Mouse (Mus musculus) forebrain, embryonic 15.5 days (tissue): Measurements from ENCODE around the gene Col24a1. TPM values are rescaled to one million over a fixed set of nuclear protein-coding genes. Genes with fewer than 3 reads are reported as not detected.
A peak's percentile ranks its signal among the peaks of the same experiment; 100 is the strongest.

Experiments used
- ATAC-seq: fragments of 200-750 bp; cut with Nextera tagmentation; replicated peaks from 2 replicates; pipeline ENCODE4 v1.8.0; 2017; ENCODE audit warnings: mild to moderate bottlenecking, moderate TSS enrichment, moderate library complexity
- H3K27ac ChIP-seq: fragments of 300-500 bp; sonication (generic); replicated peaks from 2 replicates; pipeline ENCODE4 v1.5.1; 2015; ENCODE audit warnings: mild to moderate bottlenecking, inconsistent platforms
- H3K27me3 ChIP-seq: fragments of 300-500 bp; sonication (generic); 2 replicates; pipeline ENCODE4 v1.6.1; 2015; ENCODE audit warnings: inconsistent platforms
- H3K36me3 ChIP-seq: fragments of 300-500 bp; sonication (generic); 2 replicates; pipeline ENCODE4 v1.6.1; 2015; ENCODE audit warnings: mild to moderate bottlenecking, inconsistent platforms
- H3K4me1 ChIP-seq: fragments of 300-500 bp; sonication (generic); 2 replicates; pipeline ENCODE4 v1.6.1; 2015; ENCODE audit warnings: inconsistent platforms
- H3K4me2 ChIP-seq: fragments of 300-500 bp; sonication (generic); replicated peaks from 2 replicates; pipeline ENCODE4 v1.6.1; 2015; ENCODE audit warnings: mild to moderate bottlenecking, inconsistent platforms
- H3K4me3 ChIP-seq: fragments of 300-500 bp; sonication (generic); 2 replicates; pipeline ENCODE4 v1.5.1; 2015; ENCODE audit warnings: mild to moderate bottlenecking, inconsistent platforms
- H3K9ac ChIP-seq: fragments of 300-500 bp; sonication (generic); replicated peaks from 2 replicates; pipeline ENCODE4 v1.6.1; 2015; ENCODE audit warnings: mild to moderate bottlenecking, inconsistent platforms
- H3K9me3 ChIP-seq: fragments of 300-500 bp; sonication (generic); 2 replicates; pipeline ENCODE4 v1.6.1; 2016; ENCODE audit warnings: inconsistent platforms
- WGBS: fragments of 180-500 bp; shearing (Covaris S2); methylation state at CpG from one replicate; pipeline ENCODE4 v1.1.7; 2015; ENCODE audit warnings: mixed read lengths; 5-methylcytosine and 5-hydroxymethylcytosine counted together
- polyA plus RNA-seq: library from polyadenylated mRNA; unstranded; fragments of >200 nt; fragmentation: Nextera tagmentation; extraction: Ambion mirVana; gene quantifications from 2 replicates; pipeline ENCODE4 v1.2.1, GENCODE M21; 2015

Col24a1 gene
- polyA plus RNA-seq, 1 experiment from 2014 or later = 0.31 TPM

- no peak overlapping the region for H3K4me3 ChIP-seq
- H3K4me2 ChIP-seq = no peak overlapping the region
- H3K4me1 ChIP-seq = no peaks in the 10 kb centered on the region
- H3K9ac ChIP-seq = no peak overlapping the region
- peaks cover 47% of the 10 kb centered on the region for H3K36me3 ChIP-seq
- H3K27me3 ChIP-seq = no peaks in the 10 kb centered on the region
- H3K9me3 ChIP-seq = no peaks in the 10 kb centered on the region
- peak; percentile 32; the same call in 1 of the 2 replicates for ATAC-seq
- 58% methylated on average over 3 of the region's 3 CpGs for WGBS
- no peak overlapping the region for H3K27ac ChIP-seq
These were observed 291.4 kb downstream of the Col24a1 start for GRCm38 (mm10) chr3:145583522-145584200.

GRCm38 (mm10) chr3:145590562-145590961 is 298.3 kb downstream of the Col24a1 start:
- Histone ChIP-seq H3K4me2 (no peak overlapping the region), H3K9me3 (no peaks in the 10 kb centered on the region), H3K9ac (no peak overlapping the region), H3K4me1 (no peaks in the 10 kb centered on the region), H3K27ac (no peak overlapping the region), H3K36me3 (peaks cover 42% of the 10 kb centered on the region), H3K27me3 (no peaks in the 10 kb centered on the region), H3K4me3 (no peak overlapping the region)
- WGBS = 93% methylated on average over 4 of the region's 4 CpGs
- no peak for ATAC-seq

DNA sequence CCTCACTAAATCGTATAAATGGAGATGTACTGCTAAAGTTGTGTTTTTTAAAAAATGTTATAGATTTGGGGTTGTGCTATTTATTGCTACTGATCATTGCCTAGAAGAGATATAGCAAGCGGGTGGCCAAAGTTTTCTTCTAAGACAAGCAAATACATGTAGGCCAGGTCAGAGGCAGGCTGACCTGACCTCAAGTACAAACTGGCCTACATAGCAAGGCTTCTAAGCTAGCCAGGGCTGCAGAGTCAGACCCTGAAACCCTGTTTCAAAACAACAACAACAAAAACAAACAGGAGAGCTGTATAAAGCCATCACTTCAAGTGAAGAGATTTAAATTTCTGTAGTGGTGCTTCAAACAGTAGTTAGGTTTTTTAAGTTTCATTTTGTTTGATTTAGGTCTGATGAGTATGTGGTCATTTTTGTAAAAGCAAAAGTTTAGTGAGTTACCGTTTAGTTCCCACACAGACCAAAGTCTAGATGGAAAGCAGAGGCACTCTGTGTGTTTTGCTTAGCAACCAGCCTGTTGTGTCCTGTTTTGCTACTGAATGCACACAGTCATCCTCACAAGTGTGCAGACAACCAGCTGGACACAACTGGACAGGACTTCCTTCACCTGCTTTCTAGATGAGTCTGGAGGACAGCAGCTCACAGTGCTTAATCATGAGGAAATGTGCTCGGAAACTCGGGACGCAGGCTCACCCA is 299.7 kb downstream of the Col24a1 start:
- H3K27ac ChIP-seq = no peak overlapping the region
- no peaks in the 10 kb centered on the region for H3K27me3 ChIP-seq
- H3K9ac ChIP-seq = no peak overlapping the region
- no peak for ATAC-seq
- H3K4me2 ChIP-seq = no peak overlapping the region
- no peak overlapping the region for H3K4me3 ChIP-seq
- peaks cover 38% of the 10 kb centered on the region for H3K36me3 ChIP-seq
- no peaks in the 10 kb centered on the region for H3K4me1 ChIP-seq
- 92% methylated on average over 6 of the region's 6 CpGs for WGBS
- no peaks in the 10 kb centered on the region for H3K9me3 ChIP-seq

DNA sequence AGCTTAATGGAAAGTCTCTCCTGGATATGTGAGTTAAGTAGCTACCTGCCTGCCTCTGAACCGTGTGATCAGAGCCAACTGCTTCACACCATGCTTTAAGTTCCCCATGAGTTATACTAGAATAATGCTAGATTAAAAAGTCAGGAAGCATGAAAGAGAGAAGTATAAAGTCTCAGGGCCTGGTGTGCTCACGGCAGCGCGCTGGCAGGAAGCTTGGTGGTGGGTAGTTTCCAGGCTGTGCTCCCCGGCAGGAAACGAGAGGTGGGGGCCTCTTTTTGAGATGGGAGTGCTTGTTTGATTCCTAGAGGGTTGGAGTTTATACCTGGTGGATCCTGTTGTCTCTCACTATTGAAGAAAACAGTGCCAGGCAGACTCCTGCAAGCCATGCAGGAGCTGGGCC is 303.1 kb downstream of the Col24a1 start:
- H3K27me3 ChIP-seq = no peaks in the 10 kb centered on the region
- ATAC-seq = no peak
- no peaks in the 10 kb centered on the region for H3K4me1 ChIP-seq
- H3K4me2 ChIP-seq = no peak overlapping the region
- H3K9ac ChIP-seq = no peak overlapping the region
- no peak overlapping the region for H3K27ac ChIP-seq
- H3K36me3 ChIP-seq = peaks cover 39% of the 10 kb centered on the region
- H3K9me3 ChIP-seq = no peaks in the 10 kb centered on the region
- WGBS = 87% methylated on average over 6 of the region's 6 CpGs
- no peak overlapping the region for H3K4me3 ChIP-seq

GRCm38 (mm10) chr3:145599059-145599458 is 306.8 kb downstream of the Col24a1 start:
- Histone ChIP-seq H3K4me3 (no peak overlapping the region), H3K9me3 (no peaks in the 10 kb centered on the region), H3K4me1 (no peaks in the 10 kb centered on the region), H3K36me3 (peaks cover 37% of the 10 kb centered on the region), H3K27me3 (no peaks in the 10 kb centered on the region), H3K9ac (no peak overlapping the region), H3K27ac (no peak overlapping the region), H3K4me2 (no peak overlapping the region)
- no peak for ATAC-seq
- 98% methylated on average over 7 of the region's 7 CpGs for WGBS

- 95% methylated on average over 6 of the region's 6 CpGs for WGBS
- no peak overlapping the region for H3K4me3 ChIP-seq
- no peak overlapping the region for H3K4me2 ChIP-seq
- no peak for ATAC-seq
- no peak overlapping the region for H3K9ac ChIP-seq
- peaks cover 28% of the 10 kb centered on the region for H3K36me3 ChIP-seq
- H3K27me3 ChIP-seq = no peaks in the 10 kb centered on the region
- no peak overlapping the region for H3K27ac ChIP-seq
- H3K4me1 ChIP-seq = no peaks in the 10 kb centered on the region
- H3K9me3 ChIP-seq = no peaks in the 10 kb centered on the region
These were observed 308.5 kb downstream of the Col24a1 start for GRCm38 (mm10) chr3:145600801-145601200.

DNA sequence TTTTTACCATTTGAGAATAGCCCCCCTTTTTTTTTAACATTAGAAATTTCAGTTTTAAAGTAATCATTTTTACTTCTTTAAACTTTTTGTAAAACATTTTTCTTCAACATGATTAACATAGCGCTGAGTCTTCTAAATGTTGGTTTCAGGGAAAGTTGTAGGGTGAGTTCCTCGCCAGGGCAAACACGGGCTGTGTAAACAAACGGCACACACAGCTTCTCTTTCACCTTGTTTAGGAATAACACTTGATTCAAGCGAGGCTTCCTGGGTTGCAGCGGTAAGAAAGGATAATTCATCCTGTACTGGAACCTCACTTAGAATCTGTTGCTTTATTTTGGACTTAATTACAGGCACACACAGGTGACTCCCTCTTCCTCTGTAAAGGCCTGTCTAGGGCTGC is 309.1 kb downstream of the Col24a1 start:
- no peak for ATAC-seq
- Histone ChIP-seq H3K4me3 (no peak overlapping the region), H3K9ac (no peak overlapping the region), H3K4me2 (no peak overlapping the region), H3K27ac (no peak overlapping the region), H3K4me1 (no peaks in the 10 kb centered on the region), H3K27me3 (no peaks in the 10 kb centered on the region), H3K36me3 (peaks cover 26% of the 10 kb centered on the region), H3K9me3 (no peaks in the 10 kb centered on the region)
- WGBS = 89% methylated on average over 6 of the region's 6 CpGs

Other genes starting within 250 kb of the Col24a1 start
- gene Clca2, start 193.0 kb upstream of the Col24a1 start, polyA plus RNA-seq = 0.06 TPM in 2 replicates
- gene Odf2l, start 173.9 kb upstream of the Col24a1 start, polyA plus RNA-seq = 15.3 and 17.2 TPM in 2 replicates